Mouse (Mus musculus) layer of hippocampus, postnatal 14 days (tissue): ENCODE data around the gene Pld5. TPM values are rescaled to one million over a fixed set of nuclear protein-coding genes. Genes with fewer than 3 reads are reported as not detected.

ENCODE experiments used
- DNase-seq, 2 experiments: peaks; one replicate each; pipeline ENCODE4 v3.0.0; 2021 to 2022; ENCODE audit warnings: low spot score in 2 of 2, mixed read lengths in 1 of 2
- total RNA-seq, 2 experiments: library from RNA; stranded (reverse); gene quantifications; 2 replicates each; pipeline ENCODE4 v1.2.3; 2021

Gene Pld5
- total RNA-seq, 2 experiments from 2014 or later: 1.9 to 2.9 TPM

GRCm38 (mm10) chr1:175967004-175967745 is 307.9 kb downstream of the Pld5 start:
- peak in 1 of 2 experiments; percentile 31 for DNase-seq

DNA sequence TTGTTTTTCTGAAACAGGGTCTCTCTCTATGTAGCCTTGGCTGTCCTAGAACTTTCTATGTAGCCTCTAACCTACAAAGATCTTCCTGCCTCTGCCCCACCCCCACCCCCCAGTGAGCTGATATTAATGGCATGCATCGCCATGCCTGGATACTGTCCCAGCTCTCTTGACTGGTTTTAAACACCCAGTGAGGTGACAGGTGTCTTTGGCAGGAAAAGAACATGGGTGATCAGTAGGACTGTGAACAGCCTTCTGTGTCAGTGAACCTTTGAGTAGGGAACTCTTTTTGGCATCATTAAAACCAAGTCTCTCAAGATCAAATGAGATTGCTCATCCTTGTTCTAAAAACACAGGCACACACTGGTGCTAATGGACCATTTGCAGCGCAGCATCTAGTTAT is 313.3 kb downstream of the Pld5 start:
- DNase-seq: no peak

DNA sequence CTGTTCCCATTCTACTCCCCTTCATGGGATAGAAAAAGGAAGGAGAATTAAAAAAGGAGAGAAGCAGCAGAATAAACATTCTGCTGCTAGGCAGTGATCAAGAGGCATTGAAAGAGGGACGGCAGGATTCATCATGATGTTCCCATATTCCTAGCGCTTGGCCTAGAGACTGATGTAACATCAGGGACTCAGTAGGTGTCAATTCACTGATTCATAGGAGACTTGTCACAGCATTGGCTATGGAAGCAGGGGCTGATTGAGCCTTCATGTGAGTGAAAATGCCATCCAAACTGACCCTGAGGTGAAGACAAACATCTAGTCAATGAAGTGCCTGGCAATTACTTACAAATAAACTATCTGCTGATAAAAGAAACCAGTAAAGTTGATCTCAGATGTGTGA is 324.3 kb downstream of the Pld5 start:
- no peak for DNase-seq

- DNase-seq: no peak
These were observed 324.7 kb downstream of the Pld5 start for GRCm38 (mm10) chr1:175950421-175950820.

DNA sequence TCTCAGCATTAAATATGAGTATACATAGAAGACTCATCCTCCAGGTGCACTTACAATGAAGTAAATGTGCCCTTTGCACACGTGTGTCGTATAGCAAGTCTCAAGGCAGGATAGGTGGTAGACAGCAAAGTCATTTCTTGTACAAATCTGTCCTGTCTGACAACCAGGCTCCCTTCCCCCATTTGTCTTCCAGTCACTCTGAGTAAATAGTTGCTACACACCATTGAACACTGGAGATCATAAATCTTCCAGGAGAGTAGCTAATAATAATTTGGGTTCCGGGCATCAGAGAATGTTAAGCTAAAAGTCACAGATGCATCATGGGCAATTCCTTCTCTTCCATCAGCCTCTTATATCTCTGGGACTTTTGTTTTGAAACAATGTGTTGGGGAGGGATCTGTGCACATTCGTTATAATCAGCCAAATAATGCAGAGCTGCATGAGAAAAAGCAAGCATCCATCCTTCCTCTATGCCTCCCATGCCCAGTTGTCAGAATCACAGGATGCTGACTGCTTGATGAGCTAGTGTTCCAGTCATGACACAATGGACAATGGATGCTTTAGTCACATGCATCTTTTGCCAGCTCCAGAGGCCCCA is 328.3 kb downstream of the Pld5 start:
- DNase-seq: no peak

GRCm38 (mm10) chr1:175943168-175943567 is 331.9 kb downstream of the Pld5 start:
- DNase-seq: no peak

DNA sequence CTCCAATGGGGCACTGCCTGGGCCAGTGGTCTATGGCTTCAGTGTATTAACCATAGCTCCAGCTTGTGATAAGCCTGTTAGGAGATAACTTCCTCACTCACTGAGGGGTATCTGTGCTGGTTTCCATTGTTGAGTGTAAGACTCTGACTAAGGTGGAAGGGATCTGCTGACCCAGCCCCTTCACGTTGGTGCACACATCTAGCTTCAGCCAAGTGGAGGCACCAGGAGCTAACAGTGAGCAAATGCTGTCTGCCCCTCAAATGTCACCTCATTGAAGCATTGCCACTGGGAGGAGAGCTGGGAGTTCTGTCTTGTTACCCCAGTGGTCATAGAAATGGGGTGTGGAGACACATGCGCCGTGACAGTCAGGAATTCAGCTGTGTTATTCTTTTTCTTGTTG is 336.4 kb downstream of the Pld5 start:
- no peak for DNase-seq

DNA sequence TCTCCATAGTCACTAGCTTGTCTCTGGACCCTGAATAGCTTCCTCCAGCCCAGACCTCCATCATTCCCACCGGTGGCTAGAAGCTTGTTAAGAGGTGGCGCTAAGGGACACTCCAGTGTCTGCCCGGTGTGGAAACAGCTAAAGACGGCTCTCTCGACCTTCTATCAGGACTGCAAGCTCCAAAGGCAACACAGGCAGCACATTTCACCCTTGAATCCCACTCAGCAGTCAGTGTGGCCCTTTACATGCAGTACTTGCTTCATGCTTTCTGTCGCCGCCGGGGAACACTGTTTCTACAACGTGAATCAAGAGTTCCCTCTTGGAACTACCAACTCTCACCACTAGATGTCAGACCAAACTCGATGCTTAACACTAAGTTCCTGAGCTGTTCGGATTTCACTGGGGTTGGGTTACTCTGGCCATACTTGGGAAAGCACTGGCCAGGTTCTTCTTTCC is 338.8 kb downstream of the Pld5 start:
- DNase-seq: peak; percentile 70 to 86

DNA sequence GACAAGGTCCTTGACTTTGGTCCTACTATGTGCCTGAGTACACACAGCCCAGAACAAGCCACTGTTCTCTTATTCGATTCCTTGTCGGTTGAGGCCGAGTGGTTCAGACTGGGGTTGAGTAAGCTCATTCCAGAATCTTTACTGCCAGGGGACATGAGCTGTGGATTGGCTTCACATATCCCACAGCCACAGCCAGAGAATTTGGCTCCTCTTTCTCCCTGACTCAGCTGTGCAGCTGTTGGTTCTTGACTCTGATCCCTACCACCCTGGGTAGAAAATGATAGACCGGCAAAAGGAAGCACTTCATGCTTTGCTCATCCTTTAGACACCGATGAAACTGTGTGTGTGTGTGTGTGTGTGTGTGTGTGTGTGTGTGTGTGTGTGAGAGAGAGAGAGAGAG is 343.7 kb downstream of the Pld5 start:
- no peak for DNase-seq

DNA sequence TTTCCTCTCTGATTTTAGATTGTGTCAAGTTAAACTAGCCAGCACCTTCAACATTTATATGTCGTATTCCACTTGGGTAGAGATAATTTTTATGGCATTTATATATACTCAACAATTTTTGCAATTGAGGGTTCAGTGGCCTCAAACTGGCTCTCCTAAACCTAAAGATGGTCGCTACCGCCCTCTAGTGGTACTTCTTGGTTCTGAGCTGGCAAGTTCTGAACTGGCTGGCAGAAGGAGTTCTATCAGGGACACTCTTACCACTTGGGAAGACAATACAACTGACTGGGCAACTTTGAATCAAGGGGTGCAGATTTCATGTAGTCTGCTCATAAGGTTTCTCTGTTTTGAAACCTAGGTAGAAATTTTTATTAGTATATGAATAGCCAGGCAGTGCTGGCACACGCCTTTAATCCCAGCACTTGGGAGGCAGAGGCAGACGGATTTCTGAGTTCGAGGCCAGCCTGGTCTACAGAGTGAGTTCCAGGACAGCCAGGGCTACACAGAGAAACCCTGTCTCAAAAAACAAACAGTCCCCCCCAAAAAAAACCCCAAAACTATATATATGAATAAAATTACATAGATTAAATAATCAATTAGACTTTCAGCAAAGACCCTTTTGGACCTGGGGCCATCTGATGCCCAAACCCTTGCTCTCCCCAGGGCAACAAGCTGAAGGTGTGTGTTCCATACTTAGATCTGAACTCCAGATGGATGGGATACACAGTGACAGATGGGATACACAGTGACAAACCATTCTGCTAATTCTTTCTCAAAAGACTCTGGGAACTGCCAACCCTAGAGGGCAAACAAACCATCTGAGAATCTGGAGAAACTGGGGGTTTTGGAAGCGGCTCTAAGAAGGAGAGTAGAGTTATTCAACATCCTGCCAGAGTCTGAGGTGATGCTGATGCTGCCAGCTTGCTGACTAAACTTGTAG is 351.0 kb downstream of the Pld5 start:
- DNase-seq: peak; percentile 64 to 82

DNA sequence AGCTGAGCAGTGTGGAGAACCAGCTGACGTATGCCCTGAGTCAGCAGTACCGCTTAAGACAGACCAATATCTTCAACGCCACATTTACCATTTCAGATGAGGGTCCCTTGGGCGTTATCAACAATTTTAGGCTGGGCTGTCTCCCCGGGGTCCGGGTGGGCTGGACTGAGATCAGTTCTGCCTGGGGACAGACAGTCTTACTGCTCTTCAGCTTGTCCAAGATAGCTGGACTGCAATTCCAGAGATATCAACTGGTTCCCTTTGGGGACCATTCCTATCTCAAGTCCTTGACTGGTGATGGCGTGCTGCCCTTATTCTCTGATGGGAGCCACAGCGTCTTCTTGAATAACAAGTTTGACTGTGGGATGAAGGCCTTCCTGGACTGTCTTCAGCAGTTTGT is 354.0 kb downstream of the Pld5 start:
- no peak for DNase-seq

DNA sequence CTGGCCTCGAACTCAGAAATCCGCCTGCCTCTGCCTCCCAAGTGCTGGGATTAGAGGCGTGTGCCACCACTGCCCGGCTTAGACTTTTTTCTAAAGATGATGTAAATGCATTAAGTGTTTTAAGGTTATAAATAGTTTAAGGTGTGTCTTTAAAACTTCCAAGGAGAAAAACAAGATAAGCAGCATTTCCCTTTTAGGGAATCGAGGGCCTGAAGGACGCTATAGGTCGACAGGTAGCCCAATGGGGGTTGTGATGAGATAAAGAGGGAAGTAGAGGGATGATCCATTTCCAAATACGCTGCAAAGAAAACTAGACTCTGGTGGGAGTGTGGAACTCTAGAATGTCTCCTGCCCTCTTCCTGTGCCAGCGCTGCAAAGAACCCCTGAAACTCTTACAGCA is 355.1 kb downstream of the Pld5 start, which contains the start of gene Gm38100:
Gene Gm38100 (plus strand): TSS at position 301 of the 400 bp plus-strand sequence.
- no peak for DNase-seq

DNA sequence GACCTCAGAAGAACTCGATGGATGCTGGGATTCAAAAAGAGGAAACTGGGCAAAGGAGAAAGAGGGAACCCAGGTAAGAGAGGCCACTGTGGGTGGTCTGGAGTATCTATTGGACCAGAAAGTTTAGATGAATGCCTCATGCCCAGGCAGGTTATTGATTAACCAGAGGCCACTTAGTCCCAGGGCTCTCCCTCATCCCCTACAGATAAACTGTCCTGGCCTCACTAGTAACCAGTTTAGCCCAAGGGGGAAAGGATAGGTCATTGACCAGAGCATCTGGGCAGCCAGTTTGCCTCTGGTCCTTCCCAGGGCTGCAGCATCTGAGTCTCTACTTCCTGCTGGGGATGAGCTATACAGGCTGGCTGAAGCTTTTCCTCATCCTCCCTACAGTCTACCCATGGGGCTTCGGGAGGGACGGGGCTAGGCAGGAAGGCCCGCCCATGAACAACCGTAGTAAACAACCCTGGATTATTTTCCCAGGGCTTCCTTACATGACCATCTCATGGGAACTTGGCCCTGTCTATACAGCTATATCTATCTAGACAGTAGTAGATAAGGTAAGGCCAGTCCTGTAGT is 361.3 kb downstream of the Pld5 start:
- DNase-seq: no peak
